Mouse (Mus musculus): ENCODE measurements around the gene Eif1ad.

The Eif1ad gene

DNA sequence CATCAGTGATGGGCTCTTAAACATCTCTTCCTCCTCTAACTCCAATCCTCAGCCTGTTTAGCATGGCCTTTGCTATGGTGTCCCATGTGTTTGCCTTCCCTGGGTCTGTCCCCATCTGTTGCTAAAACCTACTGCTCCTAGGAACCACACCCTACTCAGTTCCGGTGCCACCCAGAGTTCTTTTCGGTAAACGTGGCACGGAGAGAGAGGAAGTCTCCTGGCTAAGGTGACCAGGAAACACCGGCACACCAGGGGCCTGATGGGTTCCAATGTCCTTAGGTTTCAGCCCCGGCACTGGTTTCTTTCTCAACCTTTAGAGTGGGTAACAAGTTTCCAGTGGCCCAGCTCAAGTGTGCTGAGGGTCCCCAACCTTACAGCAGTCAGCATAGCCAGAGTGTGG lies 54.0 kb downstream of the Eif1ad start:
- DNase-seq = no peak
